Mouse (Mus musculus) stomach, postnatal 0 days (tissue): ENCODE measurements at regions not wholly inside any gene's neighbourhood (a gene's known extent, or its start where the extent isn't known, plus 50 kb on each side); places are given as distances from the start of the nearest gene placed in this dataset.

ENCODE experiments used
- ATAC-seq: fragments of 200-750 bp; cut with Nextera tagmentation; 2 replicates; pipeline ENCODE4 v1.8.0; 2017; ENCODE audit not compliant: low FRiP score, low TSS enrichment
- DNase-seq: peaks from one replicate; pipeline ENCODE4 v3.0.0-alpha.2; 2016; ENCODE audit warnings: low spot score
- H3K27ac ChIP-seq: fragments of 300-500 bp; sonication (generic); replicated peaks from 2 replicates; pipeline ENCODE4 v1.5.1; 2014; ENCODE audit warnings: mild to moderate bottlenecking, control low read depth
- H3K27me3 ChIP-seq: fragments of 300-500 bp; sonication (generic); 2 replicates; pipeline ENCODE4 v1.6.1; 2014; ENCODE audit warnings: low read length; ENCODE audit not compliant: control insufficient read depth, insufficient read depth
- H3K36me3 ChIP-seq: fragments of 300-500 bp; sonication (generic); 2 replicates; pipeline ENCODE4 v1.6.1; 2014; ENCODE audit warnings: low read length, mixed read lengths; ENCODE audit not compliant: control insufficient read depth, insufficient read depth
- H3K4me1 ChIP-seq: fragments of 300-500 bp; sonication (generic); replicated peaks from 2 replicates; pipeline ENCODE4 v1.6.1; 2014; ENCODE audit warnings: antibody characterized with exemption; ENCODE audit not compliant: control insufficient read depth, insufficient read depth
- H3K4me2 ChIP-seq: fragments of 300-500 bp; sonication (generic); replicated peaks from 2 replicates; pipeline ENCODE4 v1.6.1; 2014; ENCODE audit warnings: low read depth, mild to moderate bottlenecking, control low read depth, moderate library complexity
- H3K4me3 ChIP-seq: fragments of 300-500 bp; sonication (generic); 2 replicates; pipeline ENCODE4 v1.5.1; 2014; ENCODE audit warnings: low read depth, low read length, control low read depth
- H3K9ac ChIP-seq: fragments of 300-500 bp; sonication (generic); 2 replicates; pipeline ENCODE4 v1.6.1; 2014; ENCODE audit warnings: mild to moderate bottlenecking, low read length, control low read depth, mixed read lengths
- H3K9me3 ChIP-seq: fragments of 300-500 bp; sonication (generic); 2 replicates; pipeline ENCODE4 v1.6.1; 2016; ENCODE audit warnings: low read length; ENCODE audit not compliant: control insufficient read depth
- CTCF ChIP-seq: IDR thresholded peaks from 2 replicates; pipeline ENCODE4 v1.5.1; 2016; ENCODE audit warnings: antibody characterized with exemption, low read depth, mild to moderate bottlenecking, moderate library complexity
- EP300 ChIP-seq: optimal IDR thresholded peaks from 2 replicates; pipeline ENCODE3; 2016; ENCODE audit warnings: antibody characterized with exemption
- WGBS: fragments of 180-500 bp; shearing (Covaris S2); extraction: QIAGEN DNeasy Blood & Tissue Kit; methylation state at CpG from one replicate; pipeline ENCODE4 v1.1.7; 2014; 5-methylcytosine and 5-hydroxymethylcytosine counted together

- Histone ChIP-seq H3K27ac (no peak overlapping the region), H3K36me3 (no peaks in the 10 kb centered on the region), H3K4me1 (no peaks in the 10 kb centered on the region), H3K4me2 (no peak overlapping the region), H3K27me3 (no peaks in the 10 kb centered on the region), H3K4me3 (no peak overlapping the region), H3K9ac (no peak overlapping the region), H3K9me3 (no peaks in the 10 kb centered on the region)
- DNase-seq (no peak), ATAC-seq (no peak)
- TF ChIP-seq EP300 (no peak), CTCF (no peak)
- 70% methylated on average over 19 of the region's 19 CpGs for WGBS
Observed at GRCm38 (mm10) chr19:57558420-57558967, 52.3 kb upstream of the Atrnl1 start.

GRCm38 (mm10) chr19:57560757-57561156 lies 50.1 kb upstream of the Atrnl1 start:
- H3K9ac ChIP-seq: no peak overlapping the region
- TF ChIP-seq CTCF: no peak
- H3K4me3 ChIP-seq: no peak overlapping the region
- H3K27me3 ChIP-seq: no peaks in the 10 kb centered on the region
- ATAC-seq (0 out of 2 replicates have a peak, but pooled peaks have one; percentile 24), DNase-seq (no peak)
- no peaks in the 10 kb centered on the region for H3K9me3 ChIP-seq
- no peaks in the 10 kb centered on the region for H3K36me3 ChIP-seq
- no peak overlapping the region for H3K4me2 ChIP-seq
- 61% methylated on average over 3 of the region's 3 CpGs for WGBS
- H3K4me1 ChIP-seq: no peaks in the 10 kb centered on the region
- no peak overlapping the region for H3K27ac ChIP-seq
